Mouse (Mus musculus) liver, adult 2 months (tissue): ENCODE data around the gene Rab37.

Source experiments
- CTCF ChIP-seq: fragments of 200-500 bp; IDR thresholded peaks from 2 replicates; pipeline ENCODE4 v1.5.1; 2011; ENCODE audit warnings: low read depth, low read length, control low read depth
- POLR2A ChIP-seq: fragments of 200-500 bp; IDR thresholded peaks from 2 replicates; pipeline ENCODE4 v1.6.1; 2011; ENCODE audit warnings: low read length, control low read depth; ENCODE audit not compliant: insufficient read depth; ENCODE audit errors: extremely low read depth

DNA sequence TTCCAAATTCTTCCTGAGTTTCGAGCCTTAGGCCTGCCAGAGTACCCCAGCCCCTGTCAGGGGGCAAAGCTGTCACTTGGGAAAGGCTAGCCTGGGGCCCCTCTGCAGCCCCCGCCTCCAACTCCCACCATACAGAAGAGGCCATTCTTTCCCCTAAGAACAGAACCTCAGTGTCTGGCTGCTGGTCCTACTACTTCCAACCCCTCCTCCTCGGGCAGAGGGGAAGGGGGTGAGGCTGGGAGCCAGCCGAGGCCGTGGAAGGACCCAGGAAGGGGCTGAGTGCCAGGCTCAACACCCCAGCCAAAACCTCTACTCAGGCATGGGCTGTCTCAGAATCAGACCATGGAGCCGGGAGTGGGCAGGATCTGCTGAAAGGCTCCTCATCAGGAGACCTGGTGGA is 88.0 kb downstream of the Rab37 start:
- TF ChIP-seq POLR2A (no peak), CTCF (no peak)
